Mouse (Mus musculus) layer of hippocampus, postnatal 36 days (tissue): ENCODE measurements around the gene Kif2c. TPM values are rescaled to one million over a fixed set of nuclear protein-coding genes. Genes with fewer than 3 reads are reported as not detected.

Source experiments
- DNase-seq, 2 experiments: peaks; one replicate each; pipeline ENCODE4 v3.0.0; 2022
- microRNA-seq, 2 experiments: library from miRNA; unstranded; fragments of <30 nt; microRNA quantifications; one replicate each; pipeline ENCODE4 v1.2.0; 2021
- total RNA-seq, 2 experiments: library from RNA; stranded (reverse); gene quantifications; 2 replicates each; pipeline ENCODE4 v1.2.3; 2021

Kif2c gene
- total RNA-seq, 2 experiments from 2014 or later, result 0.40 to 0.46 TPM

- no peak for DNase-seq
These were observed 64.5 kb downstream of the Kif2c start for GRCm38 (mm10) chr4:117117931-117118330.

- DNase-seq, result no peak
These were observed 66.8 kb downstream of the Kif2c start for GRCm38 (mm10) chr4:117115592-117115991.

- no peak for DNase-seq
These were observed 69.2 kb downstream of the Kif2c start for GRCm38 (mm10) chr4:117113237-117113636.

- DNase-seq, result no peak
These were observed 71.5 kb downstream of the Kif2c start for GRCm38 (mm10) chr4:117110985-117111384.

GRCm38 (mm10) chr4:117110249-117110648 is 72.2 kb downstream of the Kif2c start:
- no peak for DNase-seq

Small RNA genes lying within 50 kb of the gene (microRNA-seq; reads per million reads assigned to microRNA genes)
- gene Gm22398, result 0 reads per million in 2 experiments

Other genes with a start within 250 kb of the Kif2c start
- gene Urod, start 188.2 kb downstream of the Kif2c start, total RNA-seq, result 10 to 100 TPM; 60.1 to 71.0 TPM
- gene Hectd3, start 187.3 kb downstream of the Kif2c start, total RNA-seq, result 10 to 100 TPM; 41.3 to 41.5 TPM
- gene Eif2b3, start 163.2 kb downstream of the Kif2c start, total RNA-seq, result 10 to 100 TPM; 18.7 to 18.9 TPM
- gene Ptch2, start 86.6 kb downstream of the Kif2c start, total RNA-seq, result 1 to 10 TPM; 2.3 to 3.0 TPM
- 10 to 100 TPM; 11.6 to 13.4 TPM for gene Btbd19, start 56.9 kb downstream of the Kif2c start, total RNA-seq
- gene Tctex1d4, start 55.8 kb downstream of the Kif2c start, total RNA-seq, result not detected
- gene Plk3, start 48.7 kb downstream of the Kif2c start, total RNA-seq, result 10 to 100 TPM in 1 of 2 experiments, 1 to 10 TPM in 1; 8.0 to 10.0 TPM
- 100 to 1,000 TPM; 503 to 512 TPM for gene Rps8, start 26.4 kb downstream of the Kif2c start, total RNA-seq
- 1 to 10 TPM; 4.8 to 6.1 TPM for gene Tmem53, start 69.3 kb upstream of the Kif2c start, total RNA-seq
- gene Armh1, start 69.5 kb upstream of the Kif2c start, total RNA-seq, result under 1 TPM; 0.43 to 0.82 TPM